7 mouse cellular contexts compared by ENCODE assay signal in genomic region chr19:46531071-46532030, GRCm38 (mm10). TPM values are rescaled to one million over a fixed set of nuclear protein-coding genes. Genes with fewer than 3 reads are reported as not detected.
DNase-seq lines count a peak whose midpoint lies in the region; ATAC-seq and TF ChIP-seq lines count a peak whose summit lies in the region.

No protein-coding gene starts in this region.

- no peak for ATAC-seq in hindbrain, embryonic 16.5 days

- no peak overlapping the region for H3K4me3 ChIP-seq in embryonic fibroblast, embryonic 13.5 days (ENCODE audit: insufficient read depth, low read length)
- no peak overlapping the region for H3K4me3 ChIP-seq in hindbrain, embryonic 16.5 days (ENCODE audit: low read length)

- H3K4me1 ChIP-seq in embryonic fibroblast, embryonic 13.5 days (ENCODE audit: control insufficient read depth, insufficient read depth, low read length), result peaks cover 17% of the 10 kb centered on the region; the same call in 1 of the 2 replicates
- H3K4me1 ChIP-seq in hindbrain, embryonic 16.5 days (ENCODE audit: control insufficient read depth, insufficient read depth, low read depth, low read length), result peaks cover 61% of the 10 kb centered on the region

- no peak for TF ChIP-seq CTCF in embryonic fibroblast, embryonic 13.5 days (IDR thresholded peaks at IDR 0.05; ENCODE audit: borderline replicate concordance, insufficient read depth, low read length)

- peak overlapping the region; percentile 48 for H3K9ac ChIP-seq in hindbrain, embryonic 16.5 days (ENCODE audit: low read depth, low read length)

- no peaks in the 10 kb centered on the region for H3K36me3 ChIP-seq in hindbrain, embryonic 16.5 days (ENCODE audit: control insufficient read depth, insufficient read depth, low read length)

- no peaks in the 10 kb centered on the region for H3K27me3 ChIP-seq in hindbrain, embryonic 16.5 days (replicated peaks; ENCODE audit: control insufficient read depth, insufficient read depth, low read length)

- H3K9me3 ChIP-seq in hindbrain, embryonic 16.5 days (ENCODE audit: control insufficient read depth, low read length), result no peaks in the 10 kb centered on the region

- no peak for TF ChIP-seq POLR2A in embryonic fibroblast, embryonic 13.5 days (IDR thresholded peaks at IDR 0.05; ENCODE audit: low read depth, low read length)

- DNase-seq in right cerebral cortex, adult 18-20 months, result peak; percentile 59
- no peak for DNase-seq in right cerebral cortex, postnatal 14 days
- peak; percentile 54 for DNase-seq in lung, postnatal 10 days
- DNase-seq in spleen, adult 18-20 months, result no peak
- no peak for DNase-seq in spleen, postnatal 14 days (ENCODE audit: low spot score in 2 of 2)

- H3K4me2 ChIP-seq in hindbrain, embryonic 16.5 days (ENCODE audit: low read length), result peak overlapping the region; percentile 32

- WGBS in hindbrain, embryonic 16.5 days, result 7% methylated on average over 16 of the region's 16 CpGs

- H3K27ac ChIP-seq in embryonic fibroblast, embryonic 13.5 days (ENCODE audit: insufficient read depth, low read length), result peak overlapping the region; percentile 8; the same call in 1 of the 2 replicates
- H3K27ac ChIP-seq in hindbrain, embryonic 16.5 days (ENCODE audit: low read depth, low read length), result peak overlapping the region; percentile 79

RNA-seq across cellular contexts. Expression of gene Trim8, which starts 29.8 kb away (rescaled TPM):
- polyA plus RNA-seq in embryonic fibroblast, embryonic 13.5 days (2011; ENCODE audit: insufficient read length, low read depth, missing spikeins), result 22.1 and 25.9 TPM in 2 replicates
- 23.4 and 27.6 TPM in 2 replicates for polyA plus RNA-seq in hindbrain, embryonic 16.5 days (2015; fragmentation: Nextera tagmentation; extraction: Ambion mirVana)

RNA-seq across cellular contexts. Expression of gene Arl3, which starts 41.6 kb away (rescaled TPM):
- 83.5 and 94.6 TPM in 2 replicates for polyA plus RNA-seq in embryonic fibroblast, embryonic 13.5 days (2011; ENCODE audit: insufficient read length, low read depth, missing spikeins)
- 211 and 247 TPM in 2 replicates for polyA plus RNA-seq in hindbrain, embryonic 16.5 days (2015; fragmentation: Nextera tagmentation; extraction: Ambion mirVana)

RNA-seq across cellular contexts. Expression of gene Sfxn2, which starts 41.8 kb away (rescaled TPM):
- polyA plus RNA-seq in embryonic fibroblast, embryonic 13.5 days (2011; ENCODE audit: insufficient read length, low read depth, missing spikeins), result 7.6 and 8.6 TPM in 2 replicates
- 9.9 and 10.5 TPM in 2 replicates for polyA plus RNA-seq in hindbrain, embryonic 16.5 days (2015; fragmentation: Nextera tagmentation; extraction: Ambion mirVana)

Comparison
In these comparisons a context has a peak if more than half of its experiments do, and no peak if none do; other contexts are left out.
1. DNase-seq: peak in right cerebral cortex, adult 18-20 months (single experiment) and lung, postnatal 10 days (single experiment); none in right cerebral cortex, postnatal 14 days (single experiment), spleen, adult 18-20 months (0 of 2) and spleen, postnatal 14 days (0 of 2).